Mouse (Mus musculus) heart, postnatal 25 days (tissue): ENCODE measurements around the gene Vamp1. TPM values are rescaled to one million over a fixed set of nuclear protein-coding genes. Genes with fewer than 3 reads are reported as not detected.
"Not testable (repeated sequence)": the region's sequence is repeated elsewhere in the genome, so short reads cannot be mapped to it uniquely, and the experiment has no call there.

Source experiments
- DNase-seq: peaks from one replicate; pipeline ENCODE4 v3.0.0; 2022; ENCODE audit warnings: low spot score
- intact Hi-C: fragments of 180-260 bp; cut with DNase I; formaldehyde crosslinking; loops from one replicate; pipeline ENCODE4 v1.15.1; 2025
- microRNA-seq: library from miRNA; unstranded; fragments of <30 nt; microRNA quantifications from one replicate; pipeline ENCODE4 v1.2.0, GENCODE M21; 2022
- total RNA-seq, 2 experiments: library from RNA; stranded (reverse); gene quantifications; 2 replicates each; pipeline ENCODE4 v1.2.3; 2021

The Vamp1 gene
- total RNA-seq, 2 experiments from 2014 or later = 6.2 to 6.3 TPM

- intact Hi-C loops = loop anchor here (5.0 kb wide), 3 partner anchors 110 to 225 kb away; partner anchors contain the start of genes Acrbp and Iffo1
- DNase-seq = no peak
Observed at GRCm38 (mm10) chr6:125272228-125272785, 57.0 kb downstream of the Vamp1 start.

DNA sequence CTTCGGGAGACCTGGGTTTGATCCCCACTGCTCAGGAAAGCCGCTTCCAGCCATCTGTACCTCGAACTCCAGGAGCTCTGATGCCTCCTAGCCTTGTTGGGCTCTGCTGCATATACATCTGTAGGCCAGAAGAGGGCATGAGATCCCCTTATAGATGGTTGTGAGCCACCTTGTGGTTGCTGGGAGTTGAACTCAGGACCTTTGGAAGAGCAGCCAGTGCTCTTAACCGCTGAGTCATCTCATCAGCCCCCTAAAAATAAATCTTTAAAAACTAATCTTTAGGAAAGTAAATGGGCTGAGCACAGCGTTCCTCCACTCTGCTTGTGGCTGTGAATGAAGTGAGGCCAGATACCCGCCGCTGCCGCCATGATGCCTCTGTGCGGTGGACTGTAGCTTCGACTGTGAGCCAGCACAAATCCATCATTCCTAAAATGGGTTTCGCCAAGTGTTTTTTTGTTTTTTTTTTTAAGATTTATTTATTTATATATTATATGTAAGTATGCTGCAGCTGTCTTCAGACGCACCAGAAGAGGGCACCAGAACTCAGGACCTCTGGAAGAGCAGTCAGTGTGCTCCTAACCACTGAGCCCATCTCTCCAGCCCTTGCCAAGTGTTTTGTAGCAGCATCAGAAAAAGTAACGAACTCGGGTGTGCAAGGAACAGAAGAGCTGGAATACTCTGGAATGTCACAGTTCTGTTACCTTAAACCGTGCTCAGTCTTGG lies 59.7 kb downstream of the Vamp1 start:
- intact Hi-C loops = loop anchor here (2.0 to 5.0 kb wide), 5 partner anchors 52 to 228 kb away; partner anchors contain the start of genes Acrbp and Iffo1
- DNase-seq = no peak

GRCm38 (mm10) chr6:125279729-125280128 lies 64.4 kb downstream of the Vamp1 start:
- intact Hi-C loops = loop anchor here (5.0 kb wide), 1 partner anchor 48 kb away; no protein-coding TSS in a partner anchor
- DNase-seq = no peak

DNA sequence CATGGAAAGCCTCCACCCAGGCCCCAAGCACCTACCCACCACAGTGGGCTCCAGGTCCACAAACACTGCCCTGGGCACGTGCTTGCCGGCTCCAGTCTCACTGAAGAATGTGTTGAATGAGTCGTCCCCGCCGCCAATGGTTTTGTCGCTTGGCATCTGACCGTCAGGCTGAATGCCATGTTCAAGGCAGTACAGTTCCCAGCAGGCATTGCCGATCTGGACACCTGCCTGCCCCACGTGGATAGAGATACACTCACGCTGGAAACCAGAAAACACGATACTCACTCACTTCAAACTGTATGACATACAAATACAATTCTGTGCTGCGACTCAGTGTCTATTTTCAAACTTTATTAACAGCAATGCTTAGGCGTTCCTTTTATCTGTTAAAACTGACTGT lies 67.4 kb downstream of the Vamp1 start:
- DNase-seq, intact Hi-C loops: not testable (repeated sequence)

GRCm38 (mm10) chr6:125284250-125284649 lies 68.9 kb downstream of the Vamp1 start:
- intact Hi-C loops = no loop called here
- no peak for DNase-seq

DNA sequence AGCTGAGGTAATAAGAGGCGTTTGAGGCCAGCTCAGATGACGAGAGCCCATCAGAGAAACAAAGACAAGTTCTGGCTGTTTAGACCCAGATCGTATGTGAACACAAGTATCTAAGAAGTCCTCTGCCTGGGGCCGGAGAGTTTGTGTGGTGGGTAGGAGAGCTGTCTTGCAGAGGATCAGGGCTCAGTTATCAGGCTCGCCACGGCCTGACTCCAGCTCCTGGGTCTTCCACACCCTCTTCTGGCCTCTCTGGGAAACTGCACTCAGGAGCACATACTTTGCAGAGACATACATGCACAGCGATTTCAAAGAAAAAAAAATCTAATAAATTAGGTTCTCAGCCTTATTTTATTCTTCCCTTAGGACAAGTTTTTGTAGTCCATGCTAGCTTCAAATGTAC lies 69.4 kb downstream of the Vamp1 start:
- no peak for DNase-seq
- intact Hi-C loops = no loop called here

GRCm38 (mm10) chr6:125285890-125286289 lies 70.5 kb downstream of the Vamp1 start, which contains the start of gene Tuba3a:
Gene Tuba3a, minus strand, starts transcription at chr6:125286042.
- no peak for DNase-seq
- intact Hi-C loops = no loop called here

DNA sequence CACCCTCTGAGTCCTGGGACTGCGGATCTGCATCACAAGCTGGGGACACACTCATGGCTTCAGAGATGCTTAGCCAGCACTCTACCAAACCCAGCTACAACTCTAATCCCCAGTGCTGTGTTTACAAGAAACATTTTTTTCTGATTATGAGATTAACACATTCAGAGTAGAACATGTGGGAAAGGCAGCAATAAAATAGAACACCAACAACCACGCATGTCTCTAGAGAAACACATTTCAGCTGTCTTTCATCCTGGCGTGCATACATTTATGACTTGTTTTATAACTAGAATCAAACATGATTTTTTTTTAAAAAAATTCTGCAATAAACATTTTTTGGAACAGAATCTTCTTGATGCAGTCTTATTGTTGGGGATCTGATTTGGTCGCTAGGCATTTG lies 71.6 kb downstream of the Vamp1 start:
- DNase-seq = no peak
- intact Hi-C loops = no loop called here

DNA sequence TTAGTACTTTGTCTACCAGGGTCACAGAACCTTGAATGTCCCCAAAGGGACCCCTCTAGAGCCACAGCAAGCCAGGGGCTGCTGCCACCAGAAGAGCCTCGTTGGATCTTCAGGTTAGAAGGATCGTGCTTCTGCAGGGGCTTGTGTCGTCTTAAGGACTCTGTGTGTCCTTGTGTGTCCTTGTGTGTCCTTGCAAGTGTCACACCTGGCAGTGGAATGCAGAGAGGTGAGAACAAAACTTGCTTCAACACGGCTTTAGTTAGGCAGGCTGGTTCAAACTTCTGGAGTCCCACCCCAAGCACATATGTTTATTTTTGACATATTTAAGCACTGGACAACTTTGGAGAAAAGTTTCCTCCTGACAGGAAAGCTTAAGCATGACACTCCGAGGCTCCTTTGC lies 73.4 kb downstream of the Vamp1 start:
- intact Hi-C loops = no loop called here
- no peak for DNase-seq

DNA sequence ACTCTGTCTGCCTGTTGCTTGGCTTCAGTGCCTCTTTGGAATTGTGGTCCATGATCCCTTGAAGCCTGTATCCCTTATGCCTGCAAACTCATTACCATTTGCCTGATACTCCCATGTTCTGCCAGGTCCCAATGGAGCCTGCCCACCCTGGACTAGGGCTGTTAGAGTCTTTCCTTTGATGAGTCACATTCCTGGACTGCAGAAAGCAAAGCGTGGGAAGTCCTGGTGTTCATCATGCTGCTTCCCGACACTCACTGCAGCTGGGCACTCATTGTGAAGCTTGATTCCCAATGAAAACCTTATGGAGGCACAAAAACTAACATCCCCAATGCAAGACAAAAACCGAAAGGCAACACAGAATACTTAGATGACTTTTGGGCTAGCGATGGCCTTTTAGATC lies 76.0 kb downstream of the Vamp1 start:
- intact Hi-C loops = no loop called here
- no peak for DNase-seq

GRCm38 (mm10) chr6:125292256-125292655 lies 76.9 kb downstream of the Vamp1 start:
- intact Hi-C loops = no loop called here

GRCm38 (mm10) chr6:125294049-125294448 lies 78.7 kb downstream of the Vamp1 start:
- no peak for DNase-seq
- intact Hi-C loops = no loop called here

More at GRCm38 (mm10) chr6:125292256-125292655, 76.9 kb downstream of the Vamp1 start:
- DNase-seq = no peak

Small RNA genes lying within 50 kb of the gene (microRNA-seq; reads per million reads assigned to microRNA genes)
- 3.9 reads per million, percentile 8 among the genes with 10 or more reads in this experiment for gene Mir3098
- gene Mir8113 = not detected

Other genes starting within 250 kb of the Vamp1 start
- 1 to 10 TPM in 1 of 2 experiments, under 1 TPM in 1; 0.49 to 1.1 TPM for gene Pianp, start 218.9 kb upstream of the Vamp1 start, total RNA-seq
- 10 to 100 TPM; 19.2 to 22.0 TPM for gene Zfp384, start 206.4 kb upstream of the Vamp1 start, total RNA-seq
- 10 to 100 TPM; 35.0 to 35.6 TPM for gene Ing4, start 175.8 kb upstream of the Vamp1 start, total RNA-seq
- gene Acrbp, start 165.9 kb upstream of the Vamp1 start, total RNA-seq = 1 to 10 TPM; 2.5 to 4.1 TPM
- not detected for gene Lpar5, start 147.6 kb upstream of the Vamp1 start, total RNA-seq
- gene Chd4, start 119.6 kb upstream of the Vamp1 start, total RNA-seq = 100 to 1,000 TPM; 111 to 116 TPM
- 10 to 100 TPM; 19.4 to 20.0 TPM for gene Nop2, start 83.6 kb upstream of the Vamp1 start, total RNA-seq
- 10 to 100 TPM in 1 of 2 experiments, 1 to 10 TPM in 1; 7.1 to 12.0 TPM for gene Iffo1, start 70.3 kb upstream of the Vamp1 start, total RNA-seq
- gene Gapdh, start 49.1 kb upstream of the Vamp1 start, total RNA-seq = 1,000 to 10,000 TPM; 4,843 to 4,911 TPM
- 10 to 100 TPM; 21.9 to 26.8 TPM for gene Ncapd2, start 23.9 kb upstream of the Vamp1 start, total RNA-seq
- 100 to 1,000 TPM; 308 to 324 TPM for gene Mrpl51, start 23.8 kb upstream of the Vamp1 start, total RNA-seq
- gene Tapbpl, start 16.3 kb downstream of the Vamp1 start, total RNA-seq = 1 to 10 TPM; 4.1 to 5.0 TPM
- gene Cd27, start 21.5 kb downstream of the Vamp1 start, total RNA-seq = under 1 TPM; 0.16 to 0.36 TPM
- gene Tuba3a, start 70.5 kb downstream of the Vamp1 start, total RNA-seq = not detected
- 10 to 100 TPM; 27.4 to 31.8 TPM for gene Ltbr, start 98.3 kb downstream of the Vamp1 start, total RNA-seq
- under 1 TPM; 0.70 TPM for gene Scnn1a, start 105.1 kb downstream of the Vamp1 start, total RNA-seq
- gene Tnfrsf1a, start 133.8 kb downstream of the Vamp1 start, total RNA-seq = 10 to 100 TPM; 53.2 to 60.8 TPM
- gene Plekhg6, start 165.2 kb downstream of the Vamp1 start, total RNA-seq = not detected